Mouse (Mus musculus) adrenal gland, adult 18-20 months (tissue): ENCODE measurements around the gene Tefm. TPM values are rescaled to one million over a fixed set of nuclear protein-coding genes. Genes with fewer than 3 reads are reported as not detected.

Source experiments
- DNase-seq, 2 experiments: peaks; one replicate each; pipeline ENCODE4 v3.0.0; 2021 to 2022; ENCODE audit warnings: low spot score in 2 of 2
- total RNA-seq, 2 experiments: library from RNA; stranded (reverse); gene quantifications; 1 replicate in 1 of 2; 2 replicates in 1 of 2; pipeline ENCODE4 v1.2.3; 2021

Gene Tefm
- total RNA-seq, 2 experiments from 2014 or later: 13.6 to 15.5 TPM

GRCm38 (mm10) chr11:80101298-80101697 is 40.7 kb downstream of the Tefm start:
- no peak for DNase-seq

GRCm38 (mm10) chr11:80098444-80099056 is 43.4 kb downstream of the Tefm start:
- no peak for DNase-seq

GRCm38 (mm10) chr11:80090555-80091164 is 51.3 kb downstream of the Tefm start:
- no peak for DNase-seq

- DNase-seq: no peak
Measured at GRCm38 (mm10) chr11:80089817-80090214, 52.2 kb downstream of the Tefm start.

GRCm38 (mm10) chr11:80088917-80089816 is 52.8 kb downstream of the Tefm start, which contains the start of gene Atad5:
Gene Atad5 (plus strand): TSS chr11:80089400.
- peak; percentile 92 to 93 for DNase-seq

GRCm38 (mm10) chr11:80086844-80087243 is 55.1 kb downstream of the Tefm start:
- peak; percentile 85 to 90 for DNase-seq

Other genes with a start within 250 kb of the Tefm start
- gene Utp6, start 179.8 kb downstream of the Tefm start, total RNA-seq: 10 to 100 TPM; 35.6 to 47.6 TPM
- gene Suz12, start 149.1 kb downstream of the Tefm start, total RNA-seq: 10 to 100 TPM; 33.5 to 44.0 TPM
- gene Crlf3, start 61.2 kb downstream of the Tefm start, total RNA-seq: 10 to 100 TPM; 12.5 to 17.2 TPM
- gene Atad5, start 52.8 kb downstream of the Tefm start, total RNA-seq: 1 to 10 TPM; 1.2 to 1.8 TPM
- 10 to 100 TPM in 1 of 2 experiments, 1 to 10 TPM in 1; 9.6 to 11.1 TPM for gene Adap2, start 11.9 kb upstream of the Tefm start, total RNA-seq
- gene Rnf135, start 41.7 kb upstream of the Tefm start, total RNA-seq: 1 to 10 TPM; 5.9 to 9.1 TPM
- gene Rhot1, start 66.8 kb upstream of the Tefm start, total RNA-seq: 10 to 100 TPM; 54.4 to 71.5 TPM
- 1 to 10 TPM; 2.5 to 3.8 TPM for gene Rhbdl3, start 158.7 kb upstream of the Tefm start, total RNA-seq
- gene 5730455P16Rik, start 235.9 kb upstream of the Tefm start, total RNA-seq: 10 to 100 TPM; 13.6 to 15.9 TPM
- gene Zfp207, start 241.1 kb upstream of the Tefm start, total RNA-seq: 100 to 1,000 TPM; 115 to 123 TPM